Mouse (Mus musculus) heart, adult 11 months (tissue): ENCODE measurements around the gene Spa17.

Source experiments
- DNase-seq: peaks from one replicate; pipeline ENCODE4 v3.0.0; 2022

The Spa17 gene

GRCm38 (mm10) chr9:37556366-37556765 is 57.2 kb downstream of the Spa17 start:
- DNase-seq, result peak; percentile 82

- DNase-seq, result no peak
Measured at GRCm38 (mm10) chr9:37554838-37555748, 58.4 kb downstream of the Spa17 start, which contains the start of gene Siae. TSS of gene Siae (plus strand) at chr9:37555698.

- no peak for DNase-seq
Measured at GRCm38 (mm10) chr9:37554279-37554678, 59.2 kb downstream of the Spa17 start.
